ENCODE assay signal across 30 mouse cellular contexts in the genomic region with DNA sequence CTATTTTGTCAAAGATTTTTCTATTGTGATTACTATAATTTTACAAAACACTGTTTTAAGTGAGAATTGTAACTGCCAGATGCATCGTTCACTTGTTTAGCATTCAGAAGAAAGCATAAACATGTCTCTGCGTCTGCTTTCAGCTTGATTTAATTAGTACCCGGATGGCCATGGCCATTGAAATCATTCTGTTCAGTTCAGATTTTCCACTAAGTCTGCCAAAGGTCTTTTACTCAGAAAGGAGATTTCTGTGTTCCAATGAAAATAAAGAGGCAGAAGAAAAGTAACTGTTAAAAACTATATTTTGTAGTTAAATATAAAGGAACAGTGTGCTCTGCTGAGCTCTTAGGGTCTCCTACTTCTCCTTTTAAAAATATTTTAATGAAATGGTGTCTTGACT.
DNase-seq lines count a peak whose midpoint lies in the region; ATAC-seq and TF ChIP-seq lines count a peak whose summit lies in the region.
"Had no signal": no experiment of that assay in that cellular context is flagged by ENCODE, and none has a peak within 500 bp of the region (broad histone marks: within the 10 kb centered on the region; RNA-seq: fewer than 3 reads in every experiment).

No protein-coding gene starts in this region.

- ATAC-seq in forebrain, embryonic 14.5 days: no peak
- no peak for ATAC-seq in forebrain, embryonic 13.5 days
- ATAC-seq in limb, embryonic 14.5 days (ENCODE audit: low FRiP score, low read depth): no peak
- ATAC-seq: hindbrain, postnatal 0 days; inflammation-experienced regulatory T-cells, adult 6 months; intestine, embryonic 16.5 days had no signal

- intact Hi-C loops in heart, adult 2 months (cut with DNase I): no loop called here

- no peaks in the 10 kb centered on the region for H3K9me3 ChIP-seq in forebrain, embryonic 14.5 days (replicated peaks; ENCODE audit: control insufficient read depth, low read length)
- H3K9me3 ChIP-seq in forebrain, embryonic 13.5 days (replicated peaks): no peaks in the 10 kb centered on the region
- H3K9me3 ChIP-seq in limb, embryonic 14.5 days (ENCODE audit: control insufficient read depth, low read length): no peaks in the 10 kb centered on the region
- no peaks in the 10 kb centered on the region for H3K9me3 ChIP-seq in limb, embryonic 10.5 days (replicated peaks)
- H3K9me3 ChIP-seq: embryonic facial prominence, embryonic 13.5 days; forebrain, embryonic 12.5 days; G1E; heart, embryonic 12.5 days; heart, embryonic 15.5 days; hindbrain, embryonic 10.5 days; hindbrain, embryonic 13.5 days had no signal

- no peak for TF ChIP-seq POLR2A in limb, embryonic 14.5 days (IDR thresholded peaks at IDR 0.05; ENCODE audit: borderline replicate concordance, extremely low read depth, insufficient read depth, insufficient read length)
- no peak for TF ChIP-seq POLR2A in brain, embryonic 14.5 days (IDR thresholded peaks at IDR 0.05; ENCODE audit: borderline replicate concordance, extremely low read depth, insufficient read depth, insufficient read length, poor library complexity, severe bottlenecking)
- TF ChIP-seq POLR2A in heart, adult 2 months (IDR thresholded peaks at IDR 0.05; ENCODE audit: insufficient read depth, low read depth, low read length): no peak

- H3K9ac ChIP-seq in forebrain, embryonic 14.5 days (ENCODE audit: low read length): no peak overlapping the region
- H3K9ac ChIP-seq in forebrain, embryonic 13.5 days: no peak overlapping the region
- no peak overlapping the region for H3K9ac ChIP-seq in limb, embryonic 14.5 days (ENCODE audit: low read depth, low read length, severe bottlenecking)
- H3K9ac ChIP-seq in heart, adult 2 months (ENCODE audit: low read depth, low read length): no peak overlapping the region
- H3K9ac ChIP-seq: embryonic facial prominence, embryonic 13.5 days; forebrain, embryonic 12.5 days; heart, embryonic 12.5 days; heart, embryonic 15.5 days; hindbrain, embryonic 13.5 days had no signal

- no peak overlapping the region for H3K27ac ChIP-seq in forebrain, embryonic 14.5 days (ENCODE audit: low read depth, low read length)
- no peak overlapping the region for H3K27ac ChIP-seq in forebrain, embryonic 13.5 days
- no peak overlapping the region for H3K27ac ChIP-seq in limb, embryonic 14.5 days (replicated peaks; ENCODE audit: low read depth, low read length)
- H3K27ac ChIP-seq in limb, embryonic 10.5 days: no peak overlapping the region
- no peak overlapping the region for H3K27ac ChIP-seq in heart, adult 2 months
- H3K27ac ChIP-seq: embryonic facial prominence, embryonic 13.5 days; forebrain, embryonic 12.5 days; heart, embryonic 15.5 days; hindbrain, embryonic 10.5 days; hindbrain, embryonic 13.5 days; hindbrain, postnatal 0 days had no signal

- no peaks in the 10 kb centered on the region for H3K36me3 ChIP-seq in forebrain, embryonic 14.5 days (ENCODE audit: control insufficient read depth, insufficient read depth, low read length)
- H3K36me3 ChIP-seq in forebrain, embryonic 13.5 days (ENCODE audit: poor library complexity, severe bottlenecking): no peaks in the 10 kb centered on the region
- H3K36me3 ChIP-seq in limb, embryonic 14.5 days (ENCODE audit: control insufficient read depth, insufficient read depth, low read length): no peaks in the 10 kb centered on the region
- H3K36me3 ChIP-seq in limb, embryonic 10.5 days: no peaks in the 10 kb centered on the region
- H3K36me3 ChIP-seq in heart, adult 2 months (ENCODE audit: control insufficient read depth, insufficient read depth, low read length): no peaks in the 10 kb centered on the region
- H3K36me3 ChIP-seq: embryonic facial prominence, embryonic 13.5 days; forebrain, embryonic 12.5 days; G1E; heart, embryonic 12.5 days; heart, embryonic 15.5 days; hindbrain, embryonic 10.5 days; hindbrain, embryonic 13.5 days had no signal

- no peak for TF ChIP-seq EP300 in heart, adult 2 months (IDR thresholded peaks at IDR 0.05; ENCODE audit: insufficient read depth, low read depth, low read length)

- 56% methylated on average over 3 of the region's 3 CpGs for WGBS in forebrain, embryonic 14.5 days
- 57% methylated on average over 3 of the region's 3 CpGs for WGBS in forebrain, embryonic 13.5 days
- 50% methylated on average over 3 of the region's 3 CpGs for WGBS in limb, embryonic 14.5 days
- 79% methylated on average over 3 of the region's 3 CpGs for WGBS in limb, embryonic 10.5 days
- 57% methylated on average over 3 of the region's 3 CpGs for WGBS in heart, adult 2 months

- H3K4me3 ChIP-seq in forebrain, embryonic 14.5 days (ENCODE audit: low read depth, low read length): no peak overlapping the region
- no peak overlapping the region for H3K4me3 ChIP-seq in forebrain, embryonic 13.5 days
- H3K4me3 ChIP-seq in limb, embryonic 14.5 days (replicated peaks; ENCODE audit: low read length): no peak overlapping the region
- H3K4me3 ChIP-seq in limb, embryonic 10.5 days: no peak overlapping the region
- H3K4me3 ChIP-seq in heart, adult 2 months: no peak overlapping the region
- H3K4me3 ChIP-seq: embryonic facial prominence, embryonic 13.5 days; forebrain, embryonic 12.5 days; heart, embryonic 12.5 days; heart, embryonic 15.5 days; hindbrain, embryonic 10.5 days; hindbrain, embryonic 13.5 days had no signal

- no peaks in the 10 kb centered on the region for H3K4me1 ChIP-seq in forebrain, embryonic 14.5 days (ENCODE audit: control insufficient read depth, insufficient read depth, low read length)
- no peaks in the 10 kb centered on the region for H3K4me1 ChIP-seq in forebrain, embryonic 13.5 days
- H3K4me1 ChIP-seq in limb, embryonic 14.5 days (ENCODE audit: control insufficient read depth, insufficient read depth, low read length): no peaks in the 10 kb centered on the region
- H3K4me1 ChIP-seq in limb, embryonic 10.5 days: no peaks in the 10 kb centered on the region
- no peaks in the 10 kb centered on the region for H3K4me1 ChIP-seq in heart, adult 2 months (ENCODE audit: control insufficient read depth, insufficient read depth, low read length)
- H3K4me1 ChIP-seq: embryonic facial prominence, embryonic 13.5 days; forebrain, embryonic 12.5 days; heart, embryonic 12.5 days; heart, embryonic 15.5 days; hindbrain, embryonic 10.5 days; hindbrain, embryonic 13.5 days had no signal

- DNase-seq in forebrain, embryonic 14.5 days (ENCODE audit: low spot score): peak; percentile 27
- DNase-seq in limb, embryonic 14.5 days (ENCODE audit: low spot score): peak; percentile 75
- no peak for DNase-seq in limb, embryonic 10.5 days (ENCODE audit: low spot score)
- peak; percentile 27 for DNase-seq in brain, embryonic 14.5 days (ENCODE audit: low read depth)
- DNase-seq in heart, adult 2 months: no peak
- no peak for DNase-seq in lung, adult 18-20 months
- DNase-seq: adrenal gland, adult 8-10 months; adrenal gland, postnatal 25 days; B cell, adult 2 months; cerebellum, adult 11 months; cerebellum, adult 2 months; cerebellum, adult 9-11 months; cerebellum, postnatal 25 days; gastrocnemius, postnatal 10 days; gastrocnemius, postnatal 36 days; heart, postnatal 10 days; heart, postnatal 36 days; kidney, adult 18-20 months had no signal

- no peak for TF ChIP-seq CTCF in brain, embryonic 14.5 days (IDR thresholded peaks at IDR 0.05; ENCODE audit: borderline replicate concordance, extremely low read depth, insufficient read depth, insufficient read length)
- TF ChIP-seq CTCF in heart, adult 2 months (IDR thresholded peaks at IDR 0.05): no peak

- no peaks in the 10 kb centered on the region for H3K27me3 ChIP-seq in forebrain, embryonic 14.5 days (replicated peaks; ENCODE audit: control insufficient read depth, insufficient read depth, low read length)
- no peaks in the 10 kb centered on the region for H3K27me3 ChIP-seq in forebrain, embryonic 13.5 days
- no peaks in the 10 kb centered on the region for H3K27me3 ChIP-seq in limb, embryonic 14.5 days (ENCODE audit: control insufficient read depth, insufficient read depth, low read length)
- H3K27me3 ChIP-seq in limb, embryonic 10.5 days (ENCODE audit: low read depth, poor library complexity, severe bottlenecking): no peaks in the 10 kb centered on the region
- H3K27me3 ChIP-seq in heart, adult 2 months (ENCODE audit: control insufficient read depth, insufficient read depth, low read length): no peaks in the 10 kb centered on the region
- H3K27me3 ChIP-seq: CH12.LX; embryonic facial prominence, embryonic 13.5 days; forebrain, embryonic 12.5 days; heart, embryonic 12.5 days; heart, embryonic 15.5 days; hindbrain, embryonic 13.5 days had no signal

- no peaks in the 10 kb centered on the region for H3K79me2 ChIP-seq in heart, adult 2 months (replicated peaks; ENCODE audit: control insufficient read depth, insufficient read depth, low read length)

- H3K4me2 ChIP-seq in forebrain, embryonic 14.5 days (ENCODE audit: low read length): no peak overlapping the region
- no peak overlapping the region for H3K4me2 ChIP-seq in forebrain, embryonic 13.5 days
- no peak overlapping the region for H3K4me2 ChIP-seq in limb, embryonic 14.5 days (replicated peaks; ENCODE audit: low read depth, low read length, severe bottlenecking)
- H3K4me2 ChIP-seq: embryonic facial prominence, embryonic 13.5 days; forebrain, embryonic 12.5 days; heart, embryonic 12.5 days; heart, embryonic 15.5 days; hindbrain, embryonic 13.5 days had no signal

Comparison
In these comparisons a context has a peak if more than half of its experiments do, and no peak if none do; other contexts are left out.
1. DNase-seq: peak in forebrain, embryonic 14.5 days (single experiment), limb, embryonic 14.5 days (single experiment) and brain, embryonic 14.5 days (single experiment); none in limb, embryonic 10.5 days (single experiment), heart, adult 2 months (0 of 2) and lung, adult 18-20 months (0 of 2).